Mouse (Mus musculus) lung, embryonic 16.5 days (tissue): Measurements from ENCODE around the gene Kcnip1. TPM values are rescaled to one million over a fixed set of nuclear protein-coding genes. Genes with fewer than 3 reads are reported as not detected.
A peak's percentile ranks its signal among the peaks of the same experiment; 100 is the strongest.

Experiments
- ATAC-seq: fragments of 200-750 bp; cut with Nextera tagmentation; 2 replicates; pipeline ENCODE4 v1.8.0; 2017; ENCODE audit warnings: low read depth, mild to moderate bottlenecking, moderate library complexity
- H3K27ac ChIP-seq: fragments of 300-500 bp; sonication (generic); 2 replicates; pipeline ENCODE4 v1.5.1; 2014; ENCODE audit warnings: mild to moderate bottlenecking, control low read depth, low read length
- H3K27me3 ChIP-seq: fragments of 300-500 bp; sonication (generic); 2 replicates; pipeline ENCODE4 v1.6.1; 2014; ENCODE audit warnings: low read depth, low read length, mixed read lengths; ENCODE audit not compliant: control insufficient read depth, insufficient read depth
- H3K36me3 ChIP-seq: fragments of 300-500 bp; sonication (generic); 2 replicates; pipeline ENCODE4 v1.6.1; 2014; ENCODE audit warnings: low read length; ENCODE audit not compliant: control insufficient read depth, insufficient read depth
- H3K4me1 ChIP-seq: fragments of 300-500 bp; sonication (generic); replicated peaks from 2 replicates; pipeline ENCODE4 v1.6.1; 2014; ENCODE audit warnings: low read length, mixed read lengths; ENCODE audit not compliant: control insufficient read depth, insufficient read depth
- H3K4me2 ChIP-seq: fragments of 300-500 bp; sonication (generic); 2 replicates; pipeline ENCODE4 v1.6.1; 2014; ENCODE audit warnings: low read depth, low read length, control low read depth
- H3K4me3 ChIP-seq: fragments of 300-500 bp; sonication (generic); 2 replicates; pipeline ENCODE4 v1.5.1; 2014; ENCODE audit warnings: mild to moderate bottlenecking, low read length, control low read depth
- H3K9ac ChIP-seq: fragments of 300-500 bp; sonication (generic); 2 replicates; pipeline ENCODE4 v1.6.1; 2014; ENCODE audit warnings: low read length, control low read depth
- H3K9me3 ChIP-seq: fragments of 300-500 bp; sonication (generic); 2 replicates; pipeline ENCODE4 v1.6.1; 2016; ENCODE audit warnings: low read length; ENCODE audit not compliant: control insufficient read depth
- WGBS: fragments of 180-500 bp; shearing (Covaris S2); extraction: QIAGEN DNeasy Blood & Tissue Kit; methylation state at CpG from one replicate; pipeline ENCODE4 v1.1.7; 2014; 5-methylcytosine and 5-hydroxymethylcytosine counted together
- polyA plus RNA-seq: library from polyadenylated mRNA; unstranded; fragments of >200 nt; fragmentation: Nextera tagmentation; extraction: Ambion mirVana; gene quantifications from 2 replicates; pipeline ENCODE4 v1.2.1, GENCODE M21; 2015

Gene Kcnip1
- polyA plus RNA-seq, 1 experiment from 2014 or later: 0.68 TPM

- no peaks in the 10 kb centered on the region; the same call in 1 of the 2 replicates for H3K4me1 ChIP-seq
- H3K27me3 ChIP-seq: no peaks in the 10 kb centered on the region
- no peak overlapping the region for H3K9ac ChIP-seq
- ATAC-seq: no peak
- 53% methylated on average over 3 of the region's 3 CpGs for WGBS
- H3K9me3 ChIP-seq: no peaks in the 10 kb centered on the region
- H3K27ac ChIP-seq: peak overlapping the region; percentile 63; the same call in 1 of the 2 replicates
- H3K36me3 ChIP-seq: no peaks in the 10 kb centered on the region
- no peak overlapping the region for H3K4me3 ChIP-seq
- no peak overlapping the region for H3K4me2 ChIP-seq
Observed at GRCm38 (mm10) chr11:33655221-33655620, 337.7 kb downstream of the Kcnip1 start.

GRCm38 (mm10) chr11:33654485-33654884, 338.5 kb downstream of the Kcnip1 start:
- H3K4me1 ChIP-seq: no peaks in the 10 kb centered on the region; the same call in 1 of the 2 replicates
- no peak overlapping the region for H3K4me2 ChIP-seq
- no peak overlapping the region for H3K9ac ChIP-seq
- H3K36me3 ChIP-seq: no peaks in the 10 kb centered on the region
- no peaks in the 10 kb centered on the region for H3K27me3 ChIP-seq
- no peak overlapping the region for H3K4me3 ChIP-seq
- no peak overlapping the region for H3K27ac ChIP-seq
- H3K9me3 ChIP-seq: no peaks in the 10 kb centered on the region
- WGBS: 74% methylated on average over 2 of the region's 2 CpGs
- no peak for ATAC-seq

- Histone ChIP-seq H3K9ac (no peak overlapping the region), H3K4me3 (no peak overlapping the region), H3K36me3 (no peaks in the 10 kb centered on the region), H3K9me3 (no peaks in the 10 kb centered on the region), H3K27ac (no peak overlapping the region), H3K4me2 (no peak overlapping the region), H3K4me1 (no peaks in the 10 kb centered on the region), H3K27me3 (no peaks in the 10 kb centered on the region)
- no peak for ATAC-seq
- 69% methylated on average over 2 of the region's 2 CpGs for WGBS
Observed at GRCm38 (mm10) chr11:33649358-33649757, 343.6 kb downstream of the Kcnip1 start.

GRCm38 (mm10) chr11:33637107-33637506, 355.8 kb downstream of the Kcnip1 start:
- no peak overlapping the region for H3K27ac ChIP-seq
- no peak overlapping the region for H3K9ac ChIP-seq
- H3K27me3 ChIP-seq: no peaks in the 10 kb centered on the region
- H3K4me3 ChIP-seq: no peak overlapping the region
- no peak for ATAC-seq
- no peaks in the 10 kb centered on the region for H3K4me1 ChIP-seq
- no peaks in the 10 kb centered on the region for H3K36me3 ChIP-seq
- no peak overlapping the region for H3K4me2 ChIP-seq
- no peaks in the 10 kb centered on the region for H3K9me3 ChIP-seq
- 85% methylated on average over 2 of the region's 2 CpGs for WGBS

- no peak overlapping the region for H3K4me3 ChIP-seq
- H3K9ac ChIP-seq: no peak overlapping the region
- H3K9me3 ChIP-seq: no peaks in the 10 kb centered on the region
- no peak overlapping the region for H3K4me2 ChIP-seq
- no peak for ATAC-seq
- H3K27ac ChIP-seq: no peak overlapping the region
- H3K36me3 ChIP-seq: no peaks in the 10 kb centered on the region
- H3K4me1 ChIP-seq: no peaks in the 10 kb centered on the region
- WGBS: 75% methylated on average over 4 of the region's 4 CpGs
- no peaks in the 10 kb centered on the region for H3K27me3 ChIP-seq
Observed at GRCm38 (mm10) chr11:33627136-33627742, 365.7 kb downstream of the Kcnip1 start.

GRCm38 (mm10) chr11:33614218-33614617, 378.7 kb downstream of the Kcnip1 start:
- H3K9me3 ChIP-seq: no peaks in the 10 kb centered on the region
- WGBS: 6% methylated on average over 15 of the region's 15 CpGs
- no peak overlapping the region for H3K4me2 ChIP-seq
- no peaks in the 10 kb centered on the region for H3K36me3 ChIP-seq
- H3K27me3 ChIP-seq: no peaks in the 10 kb centered on the region
- no peak overlapping the region for H3K9ac ChIP-seq
- no peak overlapping the region for H3K27ac ChIP-seq
- 0 out of 2 replicates have a peak, but pooled peaks cover 3% of the 10 kb centered on the region for H3K4me1 ChIP-seq
- ATAC-seq: peak; percentile 75
- H3K4me3 ChIP-seq: no peak overlapping the region

GRCm38 (mm10) chr11:33607784-33608183, 385.2 kb downstream of the Kcnip1 start:
- ATAC-seq: peak; percentile 17; the same call in 1 of the 2 replicates
- WGBS: 3% methylated on average over 3 of the region's 3 CpGs
- no peak overlapping the region for H3K4me2 ChIP-seq
- no peak overlapping the region for H3K4me3 ChIP-seq
- H3K9me3 ChIP-seq: no peaks in the 10 kb centered on the region
- no peaks in the 10 kb centered on the region for H3K27me3 ChIP-seq
- H3K27ac ChIP-seq: no peak overlapping the region
- H3K4me1 ChIP-seq: no peaks in the 10 kb centered on the region
- no peak overlapping the region for H3K9ac ChIP-seq
- H3K36me3 ChIP-seq: no peaks in the 10 kb centered on the region

- Histone ChIP-seq H3K4me2 (no peak overlapping the region), H3K9me3 (no peaks in the 10 kb centered on the region), H3K27me3 (no peaks in the 10 kb centered on the region), H3K4me3 (no peak overlapping the region), H3K9ac (no peak overlapping the region), H3K36me3 (no peaks in the 10 kb centered on the region), H3K4me1 (no peaks in the 10 kb centered on the region), H3K27ac (peak overlapping the region; percentile 52; the same call in 1 of the 2 replicates)
- 25% methylated on average over 2 of the region's 2 CpGs for WGBS
- ATAC-seq: peak; percentile 68; the same call in 1 of the 2 replicates
Observed at GRCm38 (mm10) chr11:33603174-33603573, 389.8 kb downstream of the Kcnip1 start.

- Histone ChIP-seq H3K36me3 (no peaks in the 10 kb centered on the region), H3K27ac (no peak within 1 kb of the TSS), H3K27me3 (no peaks in the 10 kb centered on the region), H3K4me3 (no peak within 1 kb of the TSS), H3K4me2 (no peak within 1 kb of the TSS), H3K4me1 (no peaks in the 10 kb centered on the region), H3K9me3 (no peaks in the 10 kb centered on the region), H3K9ac (no peak within 1 kb of the TSS)
- 51% methylated on average over 4 of the region's 4 CpGs for WGBS
- ATAC-seq: no peak
Observed at GRCm38 (mm10) chr11:33598986-33599385, 394.0 kb downstream of the Kcnip1 start, which contains the start of gene D130052B06Rik. D130052B06Rik (plus strand) TSS chr11:33599302.
